Mouse (Mus musculus): Measurements from ENCODE around the gene Eps8l1. TPM values are rescaled to one million over a fixed set of nuclear protein-coding genes. Genes with fewer than 3 reads are reported as not detected.
A peak's percentile ranks its signal among the peaks of the same experiment; 100 is the strongest.

Gene Eps8l1
- total and polyA plus RNA-seq, 3 experiments: 0.11 TPM; not detected in 2

- no peak for TF ChIP-seq GATA2 (IDR thresholded peaks at IDR 0.05; ENCODE audit: borderline replicate concordance, low read depth, low read length)
- TF ChIP-seq POLR2AphosphoS5 (IDR thresholded peaks at IDR 0.05; ENCODE audit: insufficient replicate concordance, low read depth, low read length): no peak
- no peak for TF ChIP-seq CTCF (IDR thresholded peaks at IDR 0.05; ENCODE audit: low read depth, low read length)
- TF ChIP-seq TAL1 (conservative IDR thresholded peaks at IDR 0.05; ENCODE audit: low read depth, low read length): no peak
- TF ChIP-seq GATA1 (IDR thresholded peaks at IDR 0.05; ENCODE audit: borderline replicate concordance, low read length): no peak
- DNase-seq (ENCODE audit: low spot score) (no peak), ATAC-seq (ENCODE audit: extremely low read depth, insufficient number of reproducible peaks, low FRiP score, poor library complexity, severe bottlenecking) (no peak)
- H3K4me1 ChIP-seq (ENCODE audit: insufficient read depth, low read depth, low read length): peaks cover 35% of the 10 kb centered on the region
- H3K9me3 ChIP-seq (replicated peaks): no peaks in the 10 kb centered on the region; the same call in 1 of the 2 replicates
- peaks cover 28% of the 10 kb centered on the region for H3K27me3 ChIP-seq (ENCODE audit: insufficient read depth, low read length)
- no peak overlapping the region for H3K4me3 ChIP-seq (ENCODE audit: low read depth, low read length)
- no peaks in the 10 kb centered on the region for H3K36me3 ChIP-seq (replicated peaks)
Measured at GRCm38 (mm10) chr7:4511489-4512224, 51.2 kb downstream of the Eps8l1 start.

- peak; percentile 48 for ATAC-seq (ENCODE audit: extremely low read depth, insufficient number of reproducible peaks, low FRiP score, poor library complexity, severe bottlenecking)
- Histone ChIP-seq H3K4me1 (ENCODE audit: insufficient read depth, low read depth, low read length) (peaks cover 23% of the 10 kb centered on the region), H3K27me3 (ENCODE audit: insufficient read depth, low read length) (peaks cover 28% of the 10 kb centered on the region), H3K4me3 (ENCODE audit: low read depth, low read length) (no peak overlapping the region), H3K9me3 (replicated peaks) (no peaks in the 10 kb centered on the region), H3K36me3 (replicated peaks) (no peaks in the 10 kb centered on the region)
- TF ChIP-seq POLR2AphosphoS5 (IDR thresholded peaks at IDR 0.05; ENCODE audit: insufficient replicate concordance, low read depth, low read length): no peak
- no peak for TF ChIP-seq GATA2 (IDR thresholded peaks at IDR 0.05; ENCODE audit: borderline replicate concordance, low read depth, low read length)
- no peak for TF ChIP-seq TAL1 (conservative IDR thresholded peaks at IDR 0.05; ENCODE audit: low read depth, low read length)
- peak; percentile 88 for TF ChIP-seq CTCF (IDR thresholded peaks at IDR 0.05; ENCODE audit: low read depth, low read length)
- no peak for TF ChIP-seq GATA1 (IDR thresholded peaks at IDR 0.05; ENCODE audit: borderline replicate concordance, low read length)
- peak; percentile 73 for DNase-seq (ENCODE audit: low spot score)
Measured at GRCm38 (mm10) chr7:4513236-4513635, 52.8 kb downstream of the Eps8l1 start.

- DNase-seq (ENCODE audit: low spot score): no peak
- H3K27me3 ChIP-seq (ENCODE audit: insufficient read depth, low read length): peaks cover 28% of the 10 kb centered on the region
- no peak for ATAC-seq (ENCODE audit: extremely low read depth, insufficient number of reproducible peaks, low FRiP score, poor library complexity, severe bottlenecking)
- TF ChIP-seq GATA1 (IDR thresholded peaks at IDR 0.05; ENCODE audit: borderline replicate concordance, low read length) (no peak), CTCF (IDR thresholded peaks at IDR 0.05; ENCODE audit: low read depth, low read length) (no peak), TAL1 (conservative IDR thresholded peaks at IDR 0.05; ENCODE audit: low read depth, low read length) (no peak), POLR2AphosphoS5 (IDR thresholded peaks at IDR 0.05; ENCODE audit: insufficient replicate concordance, low read depth, low read length) (no peak), GATA2 (IDR thresholded peaks at IDR 0.05; ENCODE audit: borderline replicate concordance, low read depth, low read length) (no peak)
- H3K4me3 ChIP-seq (ENCODE audit: low read depth, low read length): no peak overlapping the region
- peaks cover 18% of the 10 kb centered on the region for H3K4me1 ChIP-seq (ENCODE audit: insufficient read depth, low read depth, low read length)
- H3K36me3 ChIP-seq (replicated peaks): no peaks in the 10 kb centered on the region
- no peaks in the 10 kb centered on the region for H3K9me3 ChIP-seq (replicated peaks)
Measured at GRCm38 (mm10) chr7:4513829-4514712, 53.6 kb downstream of the Eps8l1 start.

GRCm38 (mm10) chr7:4515853-4516252 is 55.4 kb downstream of the Eps8l1 start:
- Histone ChIP-seq H3K9me3 (replicated peaks) (no peaks in the 10 kb centered on the region), H3K27me3 (ENCODE audit: insufficient read depth, low read length) (peaks cover 33% of the 10 kb centered on the region), H3K4me1 (ENCODE audit: insufficient read depth, low read depth, low read length) (peaks cover 12% of the 10 kb centered on the region), H3K36me3 (replicated peaks) (no peaks in the 10 kb centered on the region), H3K4me3 (ENCODE audit: low read depth, low read length) (no peak overlapping the region)
- TF ChIP-seq GATA2 (IDR thresholded peaks at IDR 0.05; ENCODE audit: borderline replicate concordance, low read depth, low read length) (no peak), TAL1 (conservative IDR thresholded peaks at IDR 0.05; ENCODE audit: low read depth, low read length) (no peak), CTCF (IDR thresholded peaks at IDR 0.05; ENCODE audit: low read depth, low read length) (no peak), GATA1 (IDR thresholded peaks at IDR 0.05; ENCODE audit: borderline replicate concordance, low read length) (no peak), POLR2AphosphoS5 (IDR thresholded peaks at IDR 0.05; ENCODE audit: insufficient replicate concordance, low read depth, low read length) (no peak)
- ATAC-seq (ENCODE audit: extremely low read depth, insufficient number of reproducible peaks, low FRiP score, poor library complexity, severe bottlenecking) (no peak), DNase-seq (ENCODE audit: low spot score) (no peak)

- H3K4me3 ChIP-seq (ENCODE audit: low read depth, low read length): no peak within 1 kb of the TSS
- H3K9me3 ChIP-seq (replicated peaks): no peaks in the 10 kb centered on the region
- no peaks in the 10 kb centered on the region for H3K36me3 ChIP-seq (replicated peaks)
- ATAC-seq (ENCODE audit: extremely low read depth, insufficient number of reproducible peaks, low FRiP score, poor library complexity, severe bottlenecking) (no peak), DNase-seq (ENCODE audit: low spot score) (no peak)
- peaks cover 16% of the 10 kb centered on the region for H3K4me1 ChIP-seq (ENCODE audit: insufficient read depth, low read depth, low read length)
- TF ChIP-seq GATA1 (IDR thresholded peaks at IDR 0.05; ENCODE audit: borderline replicate concordance, low read length) (no peak), TAL1 (conservative IDR thresholded peaks at IDR 0.05; ENCODE audit: low read depth, low read length) (no peak), CTCF (IDR thresholded peaks at IDR 0.05; ENCODE audit: low read depth, low read length) (no peak), POLR2AphosphoS5 (IDR thresholded peaks at IDR 0.05; ENCODE audit: insufficient replicate concordance, low read depth, low read length) (no peak), GATA2 (IDR thresholded peaks at IDR 0.05; ENCODE audit: borderline replicate concordance, low read depth, low read length) (no peak)
- H3K27me3 ChIP-seq (ENCODE audit: insufficient read depth, low read length): peaks cover 33% of the 10 kb centered on the region
Measured at GRCm38 (mm10) chr7:4516332-4517050, 56.0 kb downstream of the Eps8l1 start, which contains the start of gene Tnnt1. Gene Tnnt1, minus strand, starts transcription at chr7:4516382.
